Comparison of ENCODE assay signal across 19 mouse cellular contexts in genomic region chr15:99472972-99473371, GRCm38 (mm10). TPM values are rescaled to one million over a fixed set of nuclear protein-coding genes. Genes with fewer than 3 reads are reported as not detected.
DNase-seq lines count a peak whose midpoint lies in the region; ATAC-seq and TF ChIP-seq lines count a peak whose summit lies in the region.
"Had no signal": no experiment of that assay in that cellular context is flagged by ENCODE, and none has a peak within 500 bp of the region (broad histone marks: within the 10 kb centered on the region; RNA-seq: fewer than 3 reads in every experiment).

No protein-coding gene starts in this region.

- H3ac ChIP-seq in C2C12 (ENCODE audit: control insufficient read depth, insufficient read length, low read depth), result no peak overlapping the region

- H3K79me3 ChIP-seq in C2C12 (ENCODE audit: low read depth), result no peaks in the 10 kb centered on the region

- TF ChIP-seq CTCF in lung, adult 2 months (IDR thresholded peaks at IDR 0.05; ENCODE audit: insufficient read depth, low read length), result no peak
- TF ChIP-seq CTCF in C2C12 (IDR thresholded peaks at IDR 0.05; ENCODE audit: control insufficient read depth, insufficient read depth, insufficient read length) (no peak), E14TG2a.4 (conservative IDR thresholded peaks at IDR 0.05; ENCODE audit: low read length) (no peak)

- H3K4me1 ChIP-seq in lung, embryonic 15.5 days, result peaks cover 11% of the 10 kb centered on the region
- H3K4me1 ChIP-seq in lung, adult 2 months (ENCODE audit: control insufficient read depth, insufficient read depth, low read length), result no peaks in the 10 kb centered on the region
- H3K4me1 ChIP-seq in E14TG2a.4 (replicated peaks; ENCODE audit: low read depth, low read length), result peaks cover 72% of the 10 kb centered on the region
- H3K4me1 ChIP-seq in liver, embryonic 12.5 days, result peaks cover 25% of the 10 kb centered on the region

- no peak for TF ChIP-seq POLR2A in lung, adult 2 months (IDR thresholded peaks at IDR 0.05; ENCODE audit: borderline replicate concordance, extremely low read depth, low read depth, low read length)

- peak overlapping the region; percentile 69; the same call in 1 of the 2 replicates for H3K4me2 ChIP-seq in lung, embryonic 15.5 days
- H3K4me2 ChIP-seq in liver, embryonic 12.5 days, result peak overlapping the region; percentile 89; the same call in 1 of the 2 replicates

- no peak overlapping the region for H3K27ac ChIP-seq in lung, embryonic 15.5 days
- H3K27ac ChIP-seq in liver, embryonic 12.5 days, result no peak overlapping the region

- peaks cover 6% of the 10 kb centered on the region; the same call in 1 of the 2 replicates for H3K36me3 ChIP-seq in lung, embryonic 15.5 days
- H3K36me3 ChIP-seq in C2C12 (ENCODE audit: control insufficient read depth, insufficient read depth) (peaks cover 36% of the 10 kb centered on the region), E14TG2a.4 (ENCODE audit: insufficient read depth, low read length) (peaks cover 16% of the 10 kb centered on the region)
- H3K36me3 ChIP-seq in liver, embryonic 12.5 days, result peaks cover 22% of the 10 kb centered on the region
- H3K36me3 ChIP-seq: intestine, embryonic 15.5 days had no signal

- no peak overlapping the region for H3K4me3 ChIP-seq in lung, embryonic 15.5 days
- H3K4me3 ChIP-seq in lung, adult 2 months (replicated peaks; ENCODE audit: extremely low read depth, low read depth, low read length), result no peak overlapping the region
- H3K4me3 ChIP-seq in C2C12 (ENCODE audit: insufficient read depth, poor library complexity, severe bottlenecking), result peak overlapping the region; percentile 88
- H3K4me3 ChIP-seq in E14TG2a.4 (replicated peaks; ENCODE audit: low read length), result peak overlapping the region; percentile 97
- no peak overlapping the region for H3K4me3 ChIP-seq in liver, embryonic 12.5 days

- ATAC-seq in lung, embryonic 15.5 days (ENCODE audit: borderline replicate concordance, extremely low read depth, low FRiP score, low TSS enrichment), result no peak
- no peak for ATAC-seq in liver, embryonic 12.5 days
- ATAC-seq: intestine, embryonic 15.5 days had no signal

- H3K9ac ChIP-seq in lung, embryonic 15.5 days, result no peak overlapping the region
- no peak overlapping the region for H3K9ac ChIP-seq in liver, embryonic 12.5 days
- H3K9ac ChIP-seq: liver, embryonic 15.5 days had no signal

- 86% methylated on average over 7 of the region's 7 CpGs for WGBS in lung, embryonic 15.5 days
- 79% methylated on average over 7 of the region's 7 CpGs for WGBS in lung, adult 2 months
- WGBS in liver, embryonic 12.5 days (ENCODE audit: insufficient replicate concordance), result 62% methylated on average over 7 of the region's 7 CpGs

- no peak for DNase-seq in lung, adult 2 months
- DNase-seq in cerebellum, adult 11 months, result no peak
- DNase-seq in urinary bladder, postnatal 25 days (ENCODE audit: low spot score), result no peak
- DNase-seq: adrenal gland, postnatal 36 days; cerebellum, adult 8-10 months; gastrocnemius, postnatal 14 days; heart, postnatal 14 days; layer of hippocampus, postnatal 36 days; lung, postnatal 4 days; thymus, postnatal 25 days had no signal

- H3K79me2 ChIP-seq in C2C12 (ENCODE audit: control insufficient read depth, insufficient read depth), result peaks cover 24% of the 10 kb centered on the region

- no peaks in the 10 kb centered on the region for H3K9me3 ChIP-seq in lung, embryonic 15.5 days
- H3K9me3 ChIP-seq in E14TG2a.4 (ENCODE audit: low read length), result no peaks in the 10 kb centered on the region
- H3K9me3 ChIP-seq in liver, embryonic 12.5 days (replicated peaks), result no peaks in the 10 kb centered on the region
- H3K9me3 ChIP-seq: hindbrain, embryonic 13.5 days; intestine, embryonic 15.5 days; kidney, embryonic 15.5 days; liver, embryonic 15.5 days had no signal

- H3K27me3 ChIP-seq in lung, embryonic 15.5 days, result no peaks in the 10 kb centered on the region
- H3K27me3 ChIP-seq in C2C12 (ENCODE audit: control insufficient read depth, insufficient read depth, insufficient read length) (no peaks in the 10 kb centered on the region), E14TG2a.4 (ENCODE audit: insufficient read depth, low read length) (no peaks in the 10 kb centered on the region)
- H3K27me3 ChIP-seq in liver, embryonic 12.5 days (replicated peaks), result no peaks in the 10 kb centered on the region
- H3K27me3 ChIP-seq: embryonic facial prominence, embryonic 13.5 days; intestine, embryonic 15.5 days; kidney, embryonic 15.5 days; liver, embryonic 15.5 days had no signal

TF ChIP-seq in C2C12, 6 proteins besides CTCF, POLR2A, EP300 and RAD21:
- TF ChIP-seq MYOD1 (IDR thresholded peaks at IDR 0.05; ENCODE audit: control insufficient read depth, insufficient read length, low read depth), result no peak
- TF ChIP-seq MYOG (IDR thresholded peaks at IDR 0.05; ENCODE audit: control insufficient read depth, extremely low read depth, insufficient read length), result no peak
- TF ChIP-seq CEBPB (IDR thresholded peaks at IDR 0.05; ENCODE audit: low read depth), result no peak
- TF ChIP-seq FOSL1 (IDR thresholded peaks at IDR 0.05; ENCODE audit: insufficient read depth, low read length, poor library complexity, severe bottlenecking), result no peak
- TF ChIP-seq MAX (IDR thresholded peaks at IDR 0.05), result no peak
- no peak for TF ChIP-seq USF1 (IDR thresholded peaks at IDR 0.05; ENCODE audit: low read depth)

RNA-seq across cellular contexts. Expression of gene Bcdin3d, which starts 1.6 kb away (rescaled TPM):
- polyA plus RNA-seq in lung, embryonic 15.5 days (2015; fragmentation: Nextera tagmentation; extraction: Ambion mirVana), result 15.0 and 16.1 TPM in 2 replicates
- 5.0 and 5.2 TPM in 2 replicates for polyA plus RNA-seq in lung, adult 2 months (2012; rRNA removed)
- polyA plus RNA-seq in C2C12 (2012; fragmentation: generic; extraction: Trizol), result 12.4 TPM
- 7.9 TPM in 2 replicates for polyA plus RNA-seq in liver, embryonic 12.5 days (2016; fragmentation: Nextera tagmentation; extraction: Ambion mirVana)

RNA-seq across cellular contexts. Expression of gene Nckap5l, which starts 15.4 kb away (rescaled TPM):
- polyA plus RNA-seq in lung, embryonic 15.5 days (2015; fragmentation: Nextera tagmentation; extraction: Ambion mirVana), result 8.7 and 11.6 TPM in 2 replicates
- polyA plus RNA-seq in lung, adult 2 months (2012; rRNA removed), result 13.0 and 13.4 TPM in 2 replicates
- polyA plus RNA-seq in C2C12 (2012; fragmentation: generic; extraction: Trizol), result 17.7 TPM
- 2.3 and 2.6 TPM in 2 replicates for polyA plus RNA-seq in liver, embryonic 12.5 days (2016; fragmentation: Nextera tagmentation; extraction: Ambion mirVana)

RNA-seq across cellular contexts. Expression of gene Faim2, which starts 55.0 kb away (rescaled TPM):
- 1.1 and 1.4 TPM in 2 replicates for polyA plus RNA-seq in lung, embryonic 15.5 days (2015; fragmentation: Nextera tagmentation; extraction: Ambion mirVana)
- polyA plus RNA-seq in lung, adult 2 months (2012; rRNA removed), result 17.4 and 29.7 TPM in 2 replicates
- 0.68 TPM for polyA plus RNA-seq in C2C12 (2012; fragmentation: generic; extraction: Trizol)
- polyA plus RNA-seq in liver, embryonic 12.5 days (2016; fragmentation: Nextera tagmentation; extraction: Ambion mirVana), result 0.08 and 0.23 TPM in 2 replicates

Comparison
In these comparisons a context has a peak if more than half of its experiments do, and no peak if none do; other contexts are left out.
1. H3K4me3 ChIP-seq: peak in C2C12 (single experiment) and E14TG2a.4 (single experiment); none in lung, embryonic 15.5 days (single experiment), lung, adult 2 months (single experiment) and liver, embryonic 12.5 days (single experiment).